Mouse (Mus musculus) cortical plate, adult 2 months (tissue): Measurements from ENCODE around the gene Fkrp.

Experiments used
- CTCF ChIP-seq: fragments of 200-500 bp; IDR thresholded peaks from 2 replicates; pipeline ENCODE4 v1.5.1; 2011; ENCODE audit warnings: mild to moderate bottlenecking, control low read depth, low read length; ENCODE audit not compliant: insufficient read depth; ENCODE audit errors: extremely low read depth
- POLR2A ChIP-seq: fragments of 200-500 bp; IDR thresholded peaks from 2 replicates; pipeline ENCODE4 v1.6.1; 2011; ENCODE audit warnings: mild to moderate bottlenecking, low read length, control low read depth; ENCODE audit not compliant: insufficient read depth; ENCODE audit errors: extremely low read depth

DNA sequence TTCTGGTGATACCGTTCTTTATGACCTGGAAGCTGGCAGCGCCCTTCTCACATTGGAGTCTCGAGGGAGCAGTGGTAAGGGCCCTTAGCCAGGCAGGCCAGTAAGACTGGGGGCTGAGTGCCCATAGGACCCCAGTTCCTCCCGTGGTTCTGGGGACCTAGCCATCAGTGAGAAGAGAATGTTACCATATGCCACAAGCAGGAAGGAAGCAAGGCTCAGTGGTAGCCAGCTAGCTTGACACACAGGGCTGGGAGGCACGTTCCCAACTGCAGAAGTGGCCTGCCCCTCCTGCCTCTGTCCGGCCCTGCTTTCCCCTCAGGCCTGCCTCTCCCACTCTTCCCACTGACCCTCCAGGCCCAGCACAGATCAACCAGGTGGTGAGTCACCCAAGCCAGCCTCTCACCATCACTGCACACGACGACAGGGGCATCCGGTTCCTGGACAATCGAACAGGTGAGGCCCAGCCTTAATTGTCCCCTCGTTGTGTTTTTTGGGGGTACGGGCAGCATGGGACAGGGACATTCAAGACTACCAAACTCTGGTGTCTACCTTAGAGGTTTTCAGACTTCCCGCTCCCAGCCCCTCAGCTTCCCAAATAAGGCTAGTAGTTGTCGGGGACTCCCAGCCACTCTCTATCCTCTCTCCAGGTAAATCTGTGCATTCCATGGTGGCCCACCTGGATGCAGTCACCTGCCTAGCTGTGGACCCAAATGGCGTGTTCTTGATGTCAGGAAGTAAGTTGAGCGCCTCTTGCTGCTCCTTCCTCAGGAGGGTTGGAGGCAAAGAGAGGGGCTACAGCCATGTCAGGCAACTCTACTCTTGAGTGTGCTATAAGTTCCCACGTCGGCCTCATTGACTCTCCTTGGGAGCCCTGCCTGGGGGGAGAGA, 21.6 kb upstream of the Fkrp start:
- TF ChIP-seq CTCF = no peak
- TF ChIP-seq POLR2A = no peak
